Mouse (Mus musculus) lung, postnatal 25 days (tissue): Measurements from ENCODE around the gene Tnfaip8l3.
"Not testable (repeated sequence)": the region's sequence is repeated elsewhere in the genome, so short reads cannot be mapped to it uniquely, and the experiment has no call there.

Source experiments
- DNase-seq: peaks from one replicate; pipeline ENCODE4 v3.0.0; 2022; ENCODE audit warnings: low spot score

The Tnfaip8l3 gene

GRCm38 (mm10) chr9:54068032-54068649 lies at the start of gene Tnfaip8l3:
Gene Tnfaip8l3 (minus strand): TSS chr9:54068388.
- DNase-seq, result peak; percentile 28

GRCm38 (mm10) chr9:54112726-54113125 lies 44.5 kb upstream of the Tnfaip8l3 start:
- DNase-seq, result peak; percentile 15

- DNase-seq, result no peak
Measured at GRCm38 (mm10) chr9:54098636-54099035, 30.4 kb upstream of the Tnfaip8l3 start.

- no peak for DNase-seq
Measured at GRCm38 (mm10) chr9:54097091-54097490, 28.9 kb upstream of the Tnfaip8l3 start.

GRCm38 (mm10) chr9:54084245-54084644 lies 16.1 kb upstream of the Tnfaip8l3 start:
- DNase-seq, result no peak

GRCm38 (mm10) chr9:54077740-54078139 lies 9.6 kb upstream of the Tnfaip8l3 start:
- DNase-seq, result no peak

- DNase-seq, result peak; percentile 46
Measured at GRCm38 (mm10) chr9:54074901-54075300, 6.7 kb upstream of the Tnfaip8l3 start.

GRCm38 (mm10) chr9:54073688-54074087 lies 5.5 kb upstream of the Tnfaip8l3 start:
- peak; percentile 67 for DNase-seq

GRCm38 (mm10) chr9:54071474-54072095 lies 3.4 kb upstream of the Tnfaip8l3 start:
- DNase-seq, result no peak

GRCm38 (mm10) chr9:54069204-54069603 lies 1.0 kb upstream of the Tnfaip8l3 start:
- no peak for DNase-seq

- DNase-seq, result peak; percentile 86
Measured at GRCm38 (mm10) chr9:54068777-54069176, 589 bp upstream of the Tnfaip8l3 start.

- no peak for DNase-seq
Measured at GRCm38 (mm10) chr9:54067642-54068031, 551 bp downstream of the Tnfaip8l3 start.

- DNase-seq, result no peak
Measured at GRCm38 (mm10) chr9:54064836-54065235, 3.4 kb downstream of the Tnfaip8l3 start.

- DNase-seq, result no peak
Measured at GRCm38 (mm10) chr9:54063655-54064054, 4.5 kb downstream of the Tnfaip8l3 start.

- DNase-seq, result no peak
Measured at GRCm38 (mm10) chr9:54061666-54062065, 6.5 kb downstream of the Tnfaip8l3 start.

GRCm38 (mm10) chr9:54051298-54052068 lies 16.7 kb downstream of the Tnfaip8l3 start:
- DNase-seq, result no peak

GRCm38 (mm10) chr9:54048978-54049377 lies 19.2 kb downstream of the Tnfaip8l3 start:
- DNase-seq, result no peak

GRCm38 (mm10) chr9:54043067-54043466 lies 25.1 kb downstream of the Tnfaip8l3 start:
- DNase-seq, result no peak

- DNase-seq, result no peak
Measured at GRCm38 (mm10) chr9:54037717-54038116, 30.5 kb downstream of the Tnfaip8l3 start.

GRCm38 (mm10) chr9:54034691-54035090 lies 33.5 kb downstream of the Tnfaip8l3 start:
- DNase-seq, result no peak

- DNase-seq, result peak; percentile 5
Measured at GRCm38 (mm10) chr9:54022795-54023194, 45.4 kb downstream of the Tnfaip8l3 start.

GRCm38 (mm10) chr9:53994528-53994927 lies 73.7 kb downstream of the Tnfaip8l3 start:
- DNase-seq, result no peak

GRCm38 (mm10) chr9:53992567-53992966 lies 75.6 kb downstream of the Tnfaip8l3 start:
- DNase-seq, result not testable (repeated sequence)
